Mouse (Mus musculus) Patski (cell line): ENCODE data around the gene Cep97. TPM values are rescaled to one million over a fixed set of nuclear protein-coding genes. Genes with fewer than 3 reads are reported as not detected.
A peak's percentile ranks its signal among the peaks of the same experiment; 100 is the strongest.

Experiments used
- ATAC-seq: fragments of 100-300 bp; one replicate; pipeline ENCODE4 v1.8.0; 2021
- CTCF ChIA-PET: fragments of 350-600 bp; sonication (Branson Sonifier 250); formaldehyde crosslinking; loops from one replicate; lab custom pipeline; 2022; ENCODE audit warnings: inconsistent platforms; lab: Charles Lee
- POLR2A ChIA-PET: fragments of 350-600 bp; sonication (Branson Sonifier 250); formaldehyde crosslinking; loops from one replicate; lab custom pipeline; 2022; ENCODE audit warnings: antibody characterized with exemption, inconsistent platforms; lab: Charles Lee
- DNase-seq: peaks from one replicate; pipeline ENCODE4 v3.0.0-alpha.2; 2011; ENCODE audit warnings: low read depth, low spot score
- H3K27me3 ChIP-seq: fragments of 371-371 bp; one replicate; pipeline ENCODE4 v1.5.1; 2021
- CTCF ChIP-seq: fragments of 100-300 bp; IDR thresholded peaks from one replicate; pipeline ENCODE4 v1.5.1; 2021
- in situ Hi-C: fragments of 300-500 bp; cut with MboI; formaldehyde crosslinking; loops from 3 replicates; pipeline ENCODE4 v1.11.1; 2018; ENCODE audit warnings: low pct_unique_long_range_greater_than_20kb, mixed read lengths
- polyA plus RNA-seq: library from polyadenylated mRNA; unstranded; gene quantifications from one replicate; pipeline ENCODE4 v1.2.3, GENCODE M21; 2021

Cep97 gene
- polyA plus RNA-seq, 1 experiment from 2014 or later, result 9.4 TPM

DNA sequence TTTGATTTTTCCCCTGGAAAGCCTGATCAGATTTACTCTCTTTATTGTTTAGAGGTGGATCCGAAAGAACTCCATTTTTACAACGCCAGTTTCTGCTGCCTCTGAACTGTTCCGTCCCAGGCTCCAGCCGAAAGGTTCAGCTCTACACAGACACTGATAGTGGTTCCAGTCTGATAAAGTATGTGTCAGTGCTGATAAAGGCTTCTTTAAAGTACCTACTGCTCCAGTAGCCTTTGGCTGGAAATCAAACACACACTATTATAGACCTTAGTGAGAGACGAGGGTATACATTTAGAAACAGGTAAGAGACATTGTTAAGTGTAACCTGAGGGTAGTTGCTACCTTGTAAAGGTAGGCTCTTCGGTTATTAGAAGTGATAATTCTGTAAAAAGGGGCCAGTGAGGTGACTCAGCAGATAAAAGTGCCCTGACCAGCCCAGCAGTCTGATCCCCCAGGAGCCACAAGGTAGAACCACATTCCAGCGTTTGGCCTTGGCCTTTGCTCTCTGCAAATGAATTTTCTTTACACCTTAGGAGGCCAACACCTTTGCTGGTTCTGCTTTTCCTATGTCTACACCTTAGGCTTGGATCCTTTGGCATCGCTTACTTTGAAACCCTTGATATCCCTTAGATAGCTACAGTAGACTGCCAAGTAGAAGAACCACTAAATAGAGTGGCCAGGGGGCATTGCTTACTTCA is 41.1 kb downstream of the Cep97 start:
- CTCF ChIA-PET, result interaction anchor here (1.1 kb wide), 1 partner anchor 23 kb away, joined by 3 read pairs; no protein-coding TSS in a partner anchor
- ATAC-seq, result no peak
- H3K27me3 ChIP-seq, result no peaks in the 10 kb centered on the region
- POLR2A ChIA-PET, result no interaction called here
- DNase-seq, result no peak
- TF ChIP-seq CTCF, result no peak
- in situ Hi-C loops, result loop anchor here (25.0 kb wide), 1 partner anchor 1931 kb away; no protein-coding TSS in a partner anchor

DNA sequence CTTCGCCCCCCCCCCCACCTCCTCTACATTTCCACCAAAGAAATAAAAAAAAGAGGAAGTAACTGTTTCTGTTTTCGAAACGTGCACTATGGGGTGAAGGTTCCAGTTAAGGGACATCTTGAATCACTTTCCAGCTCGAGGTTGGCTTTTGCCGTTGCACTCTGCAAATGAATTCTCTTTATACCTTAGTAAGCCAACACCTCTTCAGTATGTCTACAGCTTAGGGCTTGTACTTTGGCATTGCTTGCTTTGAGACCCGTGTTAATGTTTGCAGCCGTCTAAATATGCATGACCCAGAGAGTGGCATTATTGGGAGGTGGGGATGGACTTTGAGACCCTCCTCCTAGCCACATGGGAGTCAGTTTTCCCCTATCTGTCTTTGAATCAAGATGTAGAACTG is 42.2 kb downstream of the Cep97 start:
- CTCF ChIA-PET, result interaction anchor here (1.1 kb wide), 1 partner anchor 22 kb away, joined by 3 read pairs; no protein-coding TSS in a partner anchor
- no peak for TF ChIP-seq CTCF
- DNase-seq (no peak), ATAC-seq (no peak)
- in situ Hi-C loops, result loop anchor here (25.0 kb wide), 1 partner anchor 1930 kb away; no protein-coding TSS in a partner anchor
- no peaks in the 10 kb centered on the region for H3K27me3 ChIP-seq
- POLR2A ChIA-PET, result no interaction called here

DNA sequence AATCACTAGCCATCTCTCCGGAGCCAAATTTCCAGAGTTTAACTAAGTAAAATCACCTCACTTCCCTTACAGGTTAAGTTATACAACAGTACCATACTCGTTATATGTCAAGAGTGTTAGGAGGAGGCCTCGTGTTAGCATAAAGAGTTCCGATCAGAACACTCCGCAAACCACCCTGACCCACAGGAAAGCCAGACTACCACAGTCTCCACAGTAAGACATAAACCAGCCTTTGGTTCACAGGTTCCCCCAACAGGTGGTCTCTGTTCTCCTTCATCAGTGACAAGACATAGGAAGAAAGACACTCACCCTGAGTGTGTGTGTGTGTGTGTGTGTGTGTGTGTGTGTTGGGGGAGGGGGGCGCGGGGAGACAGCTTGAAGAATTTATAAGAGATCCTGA is 43.3 kb downstream of the Cep97 start:
- ChIA-PET POLR2A (no interaction called here), CTCF (no interaction called here)
- TF ChIP-seq CTCF, result no peak
- H3K27me3 ChIP-seq, result no peaks in the 10 kb centered on the region
- in situ Hi-C loops, result loop anchor here (25.0 kb wide), 1 partner anchor 1929 kb away; no protein-coding TSS in a partner anchor
- DNase-seq (no peak), ATAC-seq (no peak)

DNA sequence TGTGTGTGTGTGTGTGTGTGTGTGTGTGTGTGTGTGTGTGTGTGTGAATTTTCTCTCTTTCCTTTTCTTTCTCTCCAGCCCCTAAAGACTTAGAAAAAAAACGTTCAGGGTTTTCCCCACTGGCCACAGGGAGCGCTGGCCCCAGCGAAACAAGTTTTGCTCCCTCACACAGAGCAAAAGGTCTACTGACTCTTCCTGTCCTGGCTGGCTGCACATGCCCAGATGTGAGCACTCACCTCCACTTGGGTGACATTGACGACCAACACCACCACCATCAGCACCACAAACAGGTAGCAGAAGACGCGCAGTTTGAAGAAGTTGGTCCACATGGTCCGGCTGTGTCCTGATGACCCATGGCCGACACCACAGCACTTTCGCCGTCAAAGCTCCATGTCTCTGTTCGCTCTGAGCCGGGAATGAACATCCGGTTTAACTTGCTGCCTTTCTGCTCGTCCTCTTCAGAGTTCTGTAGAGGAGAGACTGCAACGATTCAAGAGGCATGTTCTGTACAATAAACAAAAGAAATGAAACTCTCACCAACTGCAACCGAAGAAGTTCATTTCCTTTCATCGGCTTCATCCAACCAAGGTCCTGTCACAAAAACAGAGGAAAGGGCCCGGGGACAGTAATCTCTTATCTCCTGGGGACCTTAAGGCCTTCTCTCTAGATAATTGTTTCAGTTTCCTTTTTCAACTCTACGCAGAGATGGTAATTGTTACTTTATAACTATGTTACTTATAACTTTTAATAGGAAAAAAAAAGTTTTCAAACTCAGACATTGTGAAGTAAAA is 44.1 kb downstream of the Cep97 start:
- ChIA-PET CTCF (no interaction called here), POLR2A (no interaction called here)
- H3K27me3 ChIP-seq, result no peaks in the 10 kb centered on the region
- TF ChIP-seq CTCF, result no peak
- no peak for DNase-seq
- no peak for ATAC-seq
- in situ Hi-C loops, result loop anchor here (25.0 kb wide), 1 partner anchor 1928 kb away; no protein-coding TSS in a partner anchor

DNA sequence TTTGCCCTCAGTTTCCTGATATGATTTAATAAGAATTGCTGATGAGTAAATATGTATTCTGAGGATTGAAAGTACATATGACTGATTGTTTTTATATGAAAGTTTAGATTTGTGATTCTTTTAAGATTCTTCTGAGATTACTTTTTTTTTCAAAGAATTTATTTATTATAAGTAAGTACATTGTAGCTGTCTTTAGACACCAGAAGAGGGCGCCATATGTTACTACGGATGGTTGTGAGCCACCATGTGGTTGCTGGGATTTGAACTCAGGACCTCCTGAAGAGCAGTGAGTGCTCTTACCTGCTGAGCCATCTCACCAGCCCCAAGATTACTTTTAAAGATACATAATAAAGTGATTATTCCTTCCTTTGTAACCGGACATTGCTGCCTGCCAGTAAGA is 45.2 kb downstream of the Cep97 start:
- POLR2A ChIA-PET, result no interaction called here

DNA sequence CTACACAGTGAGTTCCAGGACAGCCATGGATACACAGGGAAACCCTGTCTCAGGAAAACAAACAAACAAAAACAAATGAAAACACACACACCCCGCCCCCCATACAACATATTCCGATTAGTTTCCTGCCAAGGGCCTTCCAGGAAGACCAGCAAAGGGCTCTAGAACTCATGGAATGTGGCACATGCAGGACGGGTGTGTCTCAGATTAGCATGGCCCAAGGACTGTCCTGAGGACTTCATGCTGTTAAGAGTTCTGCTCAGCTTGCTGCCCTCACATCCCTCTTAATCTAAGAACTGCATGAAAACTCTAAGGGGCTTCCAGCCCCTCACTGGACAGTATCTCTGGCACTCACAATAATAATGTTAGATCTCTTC is 46.1 kb downstream of the Cep97 start:
- ChIA-PET CTCF (interaction anchor here (1.5 kb wide), 1 partner anchor 10 kb away, joined by 4 read pairs; no protein-coding TSS in a partner anchor), POLR2A (no interaction called here)
- DNase-seq (no peak), ATAC-seq (no peak)
- in situ Hi-C loops, result loop anchor here (25.0 kb wide), 1 partner anchor 1926 kb away; no protein-coding TSS in a partner anchor
- TF ChIP-seq CTCF, result no peak
- no peaks in the 10 kb centered on the region for H3K27me3 ChIP-seq

More for the DNA sequence above, 45.2 kb downstream of the Cep97 start:
- no peaks in the 10 kb centered on the region for H3K27me3 ChIP-seq
- in situ Hi-C loops, result loop anchor here (25.0 kb wide), 1 partner anchor 1927 kb away; no protein-coding TSS in a partner anchor
- no peak for ATAC-seq
- TF ChIP-seq CTCF, result peak; percentile 44
- DNase-seq, result no peak
- CTCF ChIA-PET, result no interaction called here

DNA sequence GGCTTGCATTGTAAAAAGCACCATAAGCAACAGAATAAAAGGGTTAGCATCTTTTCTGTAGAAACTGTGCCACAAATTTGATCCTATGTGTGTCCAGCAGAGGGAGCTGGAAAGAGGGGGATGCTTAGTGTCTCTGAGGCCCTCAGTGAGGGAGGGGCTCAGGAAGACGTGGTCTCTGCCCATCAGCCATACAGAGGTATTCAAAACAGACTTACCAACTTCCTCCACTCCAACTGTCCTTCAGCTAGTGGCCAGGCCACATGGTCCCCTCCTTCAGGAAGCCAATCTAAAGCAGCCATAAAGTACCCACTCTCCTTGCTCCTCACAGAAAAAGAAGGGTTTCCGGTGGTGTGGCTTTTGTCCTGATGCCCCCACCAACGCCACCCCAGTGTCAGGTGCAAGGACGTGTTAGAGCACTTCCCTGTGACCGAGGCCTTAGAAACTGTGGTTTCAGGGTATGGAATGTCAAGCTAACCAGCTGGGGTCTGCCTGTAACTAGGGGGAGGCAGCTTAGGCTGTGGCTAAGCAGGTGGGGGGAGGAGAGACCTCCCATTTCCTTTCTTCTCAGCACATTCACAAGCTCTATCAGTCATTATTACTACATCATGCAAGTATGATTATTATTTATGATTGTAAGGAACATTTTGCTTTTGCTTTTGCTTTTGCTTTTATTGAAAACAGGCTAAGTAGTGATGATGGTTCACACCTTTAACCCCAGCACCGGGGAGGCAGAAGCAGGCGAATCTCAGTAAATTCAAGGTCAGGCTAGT is 46.7 kb downstream of the Cep97 start:
- TF ChIP-seq CTCF, result peak; percentile 66
- ChIA-PET POLR2A (no interaction called here), CTCF (interaction anchor here (1.5 kb wide), 1 partner anchor 10 kb away, joined by 4 read pairs; no protein-coding TSS in a partner anchor)
- no peaks in the 10 kb centered on the region for H3K27me3 ChIP-seq
- ATAC-seq, result peak; percentile 51
- in situ Hi-C loops, result loop anchor here (25.0 kb wide), 1 partner anchor 1926 kb away; no protein-coding TSS in a partner anchor
- DNase-seq, result no peak

DNA sequence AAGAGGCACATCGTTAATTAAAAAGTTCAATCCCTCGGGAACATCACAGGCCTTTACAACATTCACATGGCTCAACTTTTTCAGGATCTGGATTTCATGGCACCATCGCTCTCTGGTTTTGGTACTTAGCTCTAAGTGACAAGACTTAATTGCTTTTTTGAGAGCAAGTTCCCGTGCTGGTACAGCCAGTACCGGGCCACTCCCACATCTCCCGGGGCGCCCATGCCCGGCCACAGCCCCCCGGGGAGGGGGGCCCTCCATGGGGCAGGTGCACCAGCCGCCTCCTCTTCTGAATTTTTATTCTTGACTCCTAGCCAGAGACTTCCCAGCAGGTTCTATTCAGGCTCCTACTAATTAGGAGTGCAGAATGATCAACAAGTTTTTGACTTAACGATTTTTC is 50.4 kb downstream of the Cep97 start:
- no peak for TF ChIP-seq CTCF
- H3K27me3 ChIP-seq, result no peaks in the 10 kb centered on the region
- ATAC-seq (no peak), DNase-seq (no peak)
- POLR2A ChIA-PET, result no interaction called here
- in situ Hi-C loops, result loop anchor here (25.0 kb wide), 1 partner anchor 1922 kb away; no protein-coding TSS in a partner anchor
- CTCF ChIA-PET, result no interaction called here

DNA sequence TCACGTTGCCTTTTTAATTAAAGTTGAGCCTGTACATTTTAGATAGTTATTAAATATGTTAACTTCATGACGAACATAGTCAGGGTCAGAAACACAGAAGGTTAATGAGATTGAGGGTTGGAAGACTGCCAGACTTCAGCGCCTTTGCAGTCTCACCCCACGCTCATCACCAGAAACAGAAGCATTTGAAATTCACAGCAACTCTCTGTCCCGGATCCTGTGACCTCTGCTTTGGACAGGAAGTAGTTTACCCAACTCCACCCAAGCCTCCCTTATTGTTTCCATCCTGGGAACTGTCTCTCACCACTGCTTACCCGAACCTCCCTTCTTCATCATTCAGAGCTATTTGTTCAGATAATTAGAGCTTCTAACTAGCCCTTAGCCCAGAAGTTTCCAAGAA is 58.6 kb downstream of the Cep97 start:
- DNase-seq (no peak), ATAC-seq (no peak)
- ChIA-PET CTCF (interaction anchor here (1.0 to 1.3 kb wide), 2 partner anchors 356 to 399 kb away, joined by 3 read pairs; no protein-coding TSS in a partner anchor), POLR2A (no interaction called here)
- H3K27me3 ChIP-seq, result no peaks in the 10 kb centered on the region
- in situ Hi-C loops, result loop anchor here (25.0 kb wide), 1 partner anchor 1914 kb away; no protein-coding TSS in a partner anchor
- no peak for TF ChIP-seq CTCF
